Mouse (Mus musculus) liver, postnatal 0 days (tissue): ENCODE data around the gene Bclaf1. TPM values are rescaled to one million over a fixed set of nuclear protein-coding genes. Genes with fewer than 3 reads are reported as not detected.

ENCODE experiments used
- ATAC-seq: fragments of 200-750 bp; cut with Nextera tagmentation; 2 replicates; pipeline ENCODE4 v1.8.0; 2017; ENCODE audit warnings: mild to moderate bottlenecking, moderate library complexity
- DNase-seq: peaks from one replicate; pipeline ENCODE4 v3.0.0-alpha.2; 2016
- H3K27ac ChIP-seq: fragments of 300-500 bp; sonication (generic); 2 replicates; pipeline ENCODE4 v1.5.1; 2014; ENCODE audit warnings: antibody characterized with exemption, moderate library complexity, mild to moderate bottlenecking, low read depth
- H3K27me3 ChIP-seq: fragments of 300-500 bp; sonication (generic); 2 replicates; pipeline ENCODE4 v1.6.1; 2014; ENCODE audit warnings: low read length, control low read depth, mixed read lengths; ENCODE audit not compliant: insufficient read depth
- H3K36me3 ChIP-seq: fragments of 300-500 bp; sonication (generic); replicated peaks from 2 replicates; pipeline ENCODE4 v1.6.1; 2014; ENCODE audit warnings: mild to moderate bottlenecking, control low read depth, low read length, moderate library complexity, mixed read lengths; ENCODE audit not compliant: insufficient read depth
- H3K4me1 ChIP-seq: fragments of 300-500 bp; sonication (generic); 2 replicates; pipeline ENCODE4 v1.6.1; 2014; ENCODE audit warnings: antibody characterized with exemption, mild to moderate bottlenecking, control low read depth; ENCODE audit not compliant: insufficient read depth
- H3K4me2 ChIP-seq: fragments of 300-500 bp; sonication (generic); 2 replicates; pipeline ENCODE4 v1.6.1; 2014; ENCODE audit warnings: low read depth, mild to moderate bottlenecking, low read length, moderate library complexity, mixed read lengths
- H3K4me3 ChIP-seq: fragments of 300-500 bp; sonication (generic); 2 replicates; pipeline ENCODE4 v1.5.1; 2014; ENCODE audit warnings: low read depth, low read length
- H3K9ac ChIP-seq: fragments of 300-500 bp; sonication (generic); replicated peaks from 2 replicates; pipeline ENCODE4 v1.6.1; 2014; ENCODE audit warnings: mild to moderate bottlenecking, moderate library complexity
- H3K9me3 ChIP-seq: fragments of 300-500 bp; sonication (generic); 2 replicates; pipeline ENCODE4 v1.6.1; 2016; ENCODE audit warnings: mild to moderate bottlenecking, control low read depth, low read length, mixed read lengths
- CTCF ChIP-seq: sonication (generic); IDR thresholded peaks from 2 replicates; pipeline ENCODE4 v1.5.1; 2016; ENCODE audit warnings: antibody characterized with exemption, low read depth
- EP300 ChIP-seq: IDR thresholded peaks from 2 replicates; pipeline ENCODE4 v1.6.1; 2016; ENCODE audit warnings: antibody characterized with exemption, low read depth, mild to moderate bottlenecking
- WGBS: fragments of 180-500 bp; shearing (Covaris S2); extraction: QIAGEN DNeasy Blood & Tissue Kit; methylation state at CpG from one replicate; pipeline ENCODE4 v1.1.7; 2014; ENCODE audit not compliant: insufficient replicate concordance; 5-methylcytosine and 5-hydroxymethylcytosine counted together
- polyA plus RNA-seq: library from polyadenylated mRNA; unstranded; fragments of >200 nt; fragmentation: Nextera tagmentation; extraction: Ambion mirVana; gene quantifications from 2 replicates; pipeline ENCODE4 v1.2.1, GENCODE M21; 2015

The Bclaf1 gene
- polyA plus RNA-seq, 1 experiment from 2014 or later, result 33.8 TPM

DNA sequence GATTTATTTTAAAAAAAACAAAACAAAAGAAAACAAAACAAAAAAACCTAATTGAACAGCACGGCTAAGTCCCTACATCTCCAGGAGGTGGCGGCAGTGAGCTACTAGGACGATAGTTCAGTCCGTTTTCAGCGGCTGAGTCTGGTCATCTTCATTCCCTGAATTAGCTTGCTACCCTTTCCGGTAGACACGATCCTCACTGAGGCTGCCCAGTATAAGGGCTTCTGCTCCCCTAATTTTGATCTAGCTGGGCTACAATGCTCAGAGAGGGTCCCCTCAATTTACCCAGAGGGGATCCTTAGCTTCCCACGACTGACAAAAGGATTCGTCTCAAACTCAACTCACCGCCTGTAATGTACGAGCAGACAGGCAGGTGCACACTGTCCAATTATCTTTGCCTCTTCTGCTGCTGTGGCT is 21.8 kb upstream of the Bclaf1 start:
- ATAC-seq (peak; percentile 59), DNase-seq (peak; percentile 87)
- TF ChIP-seq EP300 (no peak), CTCF (peak; percentile 94)
- H3K27ac ChIP-seq, result no peak overlapping the region
- peak overlapping the region; percentile 29 for H3K4me3 ChIP-seq
- peaks cover 6% of the 10 kb centered on the region; the same call in 1 of the 2 replicates for H3K4me1 ChIP-seq
- no peaks in the 10 kb centered on the region for H3K36me3 ChIP-seq
- H3K27me3 ChIP-seq, result no peaks in the 10 kb centered on the region
- H3K4me2 ChIP-seq, result peak overlapping the region; percentile 68
- peak overlapping the region; percentile 36; the same call in 1 of the 2 replicates for H3K9ac ChIP-seq
- H3K9me3 ChIP-seq, result no peaks in the 10 kb centered on the region
- 17% methylated on average over 11 of the region's 11 CpGs for WGBS

GRCm38 (mm10) chr10:20295961-20296360 is 16.3 kb upstream of the Bclaf1 start:
- Histone ChIP-seq H3K27me3 (no peaks in the 10 kb centered on the region), H3K9ac (no peak overlapping the region), H3K36me3 (no peaks in the 10 kb centered on the region), H3K4me1 (no peaks in the 10 kb centered on the region), H3K9me3 (no peaks in the 10 kb centered on the region), H3K4me2 (no peak overlapping the region), H3K4me3 (no peak overlapping the region), H3K27ac (no peak overlapping the region)
- DNase-seq, result peak; percentile 42
- TF ChIP-seq CTCF (peak; percentile 57), EP300 (no peak)
- 65% methylated on average over 5 of the region's 5 CpGs for WGBS
- ATAC-seq, result no peak

GRCm38 (mm10) chr10:20298152-20298920 is 13.9 kb upstream of the Bclaf1 start:
- Histone ChIP-seq H3K9me3 (no peaks in the 10 kb centered on the region), H3K4me3 (no peak overlapping the region), H3K4me2 (no peak overlapping the region), H3K27me3 (no peaks in the 10 kb centered on the region), H3K36me3 (no peaks in the 10 kb centered on the region), H3K9ac (no peak overlapping the region), H3K4me1 (no peaks in the 10 kb centered on the region), H3K27ac (no peak overlapping the region)
- TF ChIP-seq CTCF (no peak), EP300 (no peak)
- DNase-seq (no peak), ATAC-seq (no peak)
- WGBS, result 51% methylated on average over 3 of the region's 3 CpGs

- H3K27me3 ChIP-seq, result no peaks in the 10 kb centered on the region
- no peaks in the 10 kb centered on the region for H3K9me3 ChIP-seq
- H3K4me3 ChIP-seq, result no peak overlapping the region
- no peaks in the 10 kb centered on the region for H3K36me3 ChIP-seq
- no peak overlapping the region for H3K9ac ChIP-seq
- no peak for ATAC-seq
- no peak overlapping the region for H3K27ac ChIP-seq
- H3K4me1 ChIP-seq, result no peaks in the 10 kb centered on the region
- no peak for DNase-seq
- 70% methylated on average over 5 of the region's 5 CpGs for WGBS
- no peak for TF ChIP-seq EP300
- TF ChIP-seq CTCF, result no peak
- no peak overlapping the region for H3K4me2 ChIP-seq
Measured at GRCm38 (mm10) chr10:20299114-20299513, 13.2 kb upstream of the Bclaf1 start.

GRCm38 (mm10) chr10:20310969-20311769 is 1.1 kb upstream of the Bclaf1 start:
- WGBS, result 44% methylated on average over 11 of the region's 11 CpGs
- peak overlapping the region; percentile 78 for H3K4me3 ChIP-seq
- peak overlapping the region; percentile 100 for H3K27ac ChIP-seq
- H3K4me1 ChIP-seq, result peaks cover 17% of the 10 kb centered on the region
- H3K9ac ChIP-seq, result peak overlapping the region; percentile 85
- H3K36me3 ChIP-seq, result no peaks in the 10 kb centered on the region; the same call in 1 of the 2 replicates
- no peak for DNase-seq
- H3K4me2 ChIP-seq, result peak overlapping the region; percentile 90
- no peak for ATAC-seq
- TF ChIP-seq EP300 (no peak), CTCF (no peak)
- no peaks in the 10 kb centered on the region for H3K9me3 ChIP-seq
- H3K27me3 ChIP-seq, result no peaks in the 10 kb centered on the region

GRCm38 (mm10) chr10:20312736-20313301 is 550 bp downstream of the Bclaf1 start:
- TF ChIP-seq EP300 (peak; percentile 86), CTCF (no peak)
- ATAC-seq, result peak; percentile 64
- H3K9ac ChIP-seq, result peak overlapping the region; percentile 93
- H3K9me3 ChIP-seq, result no peaks in the 10 kb centered on the region
- peak overlapping the region; percentile 78 for H3K4me3 ChIP-seq
- H3K27me3 ChIP-seq, result no peaks in the 10 kb centered on the region
- under 1% methylated on average over 43 of the region's 54 CpGs for WGBS
- peak overlapping the region; percentile 73 for H3K4me2 ChIP-seq
- H3K36me3 ChIP-seq, result no peaks in the 10 kb centered on the region; the same call in 1 of the 2 replicates
- peaks cover 17% of the 10 kb centered on the region for H3K4me1 ChIP-seq
- DNase-seq, result peak; percentile 90
- peak overlapping the region; percentile 100 for H3K27ac ChIP-seq
